Mouse (Mus musculus): ENCODE data around the gene 1700017B05Rik.
"Not testable (repeated sequence)": the region's sequence is repeated elsewhere in the genome, so short reads cannot be mapped to it uniquely, and the experiment has no call there.

Gene 1700017B05Rik

DNA sequence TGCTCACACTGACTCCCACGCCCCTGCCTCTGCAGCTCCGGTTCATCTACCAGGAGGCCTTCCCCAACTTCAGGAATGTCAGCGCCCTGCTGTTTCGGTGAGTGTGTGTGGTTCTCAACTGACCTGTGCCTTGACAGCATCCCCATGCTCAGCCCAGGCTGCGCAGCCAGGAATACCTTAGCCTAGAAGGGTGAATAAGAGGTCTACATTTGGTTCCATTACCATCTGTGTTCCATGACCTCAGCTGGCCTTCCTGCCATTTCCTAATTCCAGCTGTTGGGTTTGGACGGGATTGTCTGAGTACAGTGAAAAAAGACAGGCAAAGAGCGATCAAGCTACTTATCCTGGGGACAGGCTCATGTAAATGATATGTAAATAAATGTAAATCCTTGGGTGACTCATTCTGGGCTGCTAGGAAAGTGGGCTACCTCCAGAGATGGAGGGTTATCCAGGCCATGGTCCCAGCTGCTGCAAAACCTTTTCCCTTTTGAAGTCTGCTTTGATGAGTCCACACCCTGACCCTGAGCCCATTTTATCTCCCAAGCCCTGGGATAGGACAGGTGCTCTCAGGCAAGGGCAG lies 18.2 kb downstream of the 1700017B05Rik start:
- DNase-seq: no peak

DNA sequence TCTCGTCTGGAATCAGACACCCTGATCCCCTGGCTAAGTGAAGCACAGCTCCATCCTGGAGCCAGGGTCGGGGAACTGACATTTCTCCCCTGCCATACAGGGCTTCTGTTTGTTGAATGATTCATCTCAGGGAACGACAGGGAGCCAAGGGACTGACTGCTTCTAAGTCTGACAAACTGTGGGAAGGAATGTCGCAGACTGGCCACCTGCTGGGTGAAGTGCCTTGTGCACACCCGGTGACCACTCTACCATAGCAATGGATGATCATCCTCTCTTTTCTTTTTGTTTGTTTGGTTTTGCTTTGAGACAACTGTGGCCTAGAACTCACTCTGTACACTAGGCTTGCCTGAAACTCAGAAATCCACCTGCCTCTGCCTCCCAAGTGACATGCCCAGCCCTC lies 19.5 kb downstream of the 1700017B05Rik start:
- no peak for DNase-seq

DNA sequence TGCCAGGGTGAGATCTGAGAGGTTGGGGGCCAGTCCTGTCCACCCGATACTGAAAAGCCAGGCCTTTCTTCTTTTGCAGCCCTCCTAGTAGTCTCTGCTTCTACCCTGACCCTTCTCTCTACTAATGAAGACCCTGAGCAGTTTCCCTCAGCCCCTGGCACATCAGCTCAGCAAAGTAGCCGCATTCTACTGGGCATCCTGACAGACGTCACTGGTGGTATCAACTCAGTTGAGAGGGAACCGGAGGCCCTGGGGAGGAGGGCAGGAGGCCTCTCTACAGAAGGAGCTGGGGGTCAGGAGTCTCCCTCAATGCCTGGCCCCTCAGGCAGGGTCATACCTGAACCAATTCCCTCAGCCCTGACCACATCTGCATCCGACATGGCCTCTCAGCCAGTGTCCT lies 21.3 kb downstream of the 1700017B05Rik start:
- no peak for DNase-seq

DNA sequence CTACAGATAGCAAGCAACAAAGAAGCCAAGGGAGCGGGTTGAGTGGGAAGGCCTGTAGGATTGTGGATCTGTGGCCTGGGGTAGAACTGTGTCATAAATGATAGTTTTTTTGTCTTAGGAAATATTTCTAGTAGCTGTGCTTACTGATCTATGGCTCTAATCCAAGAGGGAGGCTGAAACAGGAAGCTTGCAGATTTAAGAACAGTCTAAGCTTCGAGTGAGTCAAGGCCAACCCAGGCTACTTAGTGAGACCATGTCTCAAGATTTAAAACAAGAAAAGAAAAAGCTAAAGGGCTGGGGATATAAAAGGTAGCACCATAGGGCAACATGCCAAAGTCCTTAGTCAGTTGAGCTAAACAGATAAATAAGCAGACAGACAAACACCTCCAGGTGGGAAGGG lies 24.2 kb downstream of the 1700017B05Rik start:
- DNase-seq: no peak

DNA sequence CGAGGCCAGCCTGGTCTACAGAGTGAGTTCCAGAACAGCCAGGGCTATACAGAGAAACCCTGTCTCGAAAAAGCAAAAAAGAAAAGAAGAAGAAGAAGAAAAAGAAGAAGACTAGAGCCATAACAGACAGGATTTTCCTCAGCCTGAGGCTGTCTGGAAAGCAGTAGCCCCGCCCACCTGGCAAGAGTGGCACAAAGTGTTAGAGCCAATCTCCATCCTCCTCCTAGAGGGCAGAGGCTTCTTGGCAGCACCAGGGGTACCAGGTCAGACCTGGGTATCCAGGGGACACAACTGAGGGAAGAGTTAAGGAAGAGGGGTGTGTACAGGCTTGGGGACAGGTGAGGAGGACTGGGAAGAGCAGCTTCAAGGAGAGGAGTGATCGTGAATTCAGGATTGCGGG lies 24.7 kb downstream of the 1700017B05Rik start:
- no peak for DNase-seq

DNA sequence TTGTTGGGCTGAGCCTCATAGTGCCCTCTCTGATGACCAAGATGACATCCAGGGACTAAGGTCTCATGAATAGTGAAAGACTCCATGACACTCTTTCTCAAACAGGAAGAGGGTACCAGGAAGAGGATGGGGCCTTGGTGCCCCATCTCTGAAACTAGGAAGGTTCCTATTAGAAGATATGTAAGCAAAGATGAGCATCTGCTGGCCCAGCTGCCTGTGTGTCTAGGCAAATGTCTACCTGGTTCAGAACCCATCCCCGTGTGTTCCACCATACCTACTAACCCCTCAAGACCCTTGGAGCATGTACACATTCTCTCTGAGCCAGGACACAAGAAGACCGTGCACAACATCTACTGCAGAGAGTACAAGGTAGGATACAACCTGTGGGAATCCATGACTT lies 26.2 kb downstream of the 1700017B05Rik start, which contains the start of gene Trcg1:
Trcg1 (plus strand) TSS at position 301 of the 400 bp plus-strand sequence.
- DNase-seq: no peak

DNA sequence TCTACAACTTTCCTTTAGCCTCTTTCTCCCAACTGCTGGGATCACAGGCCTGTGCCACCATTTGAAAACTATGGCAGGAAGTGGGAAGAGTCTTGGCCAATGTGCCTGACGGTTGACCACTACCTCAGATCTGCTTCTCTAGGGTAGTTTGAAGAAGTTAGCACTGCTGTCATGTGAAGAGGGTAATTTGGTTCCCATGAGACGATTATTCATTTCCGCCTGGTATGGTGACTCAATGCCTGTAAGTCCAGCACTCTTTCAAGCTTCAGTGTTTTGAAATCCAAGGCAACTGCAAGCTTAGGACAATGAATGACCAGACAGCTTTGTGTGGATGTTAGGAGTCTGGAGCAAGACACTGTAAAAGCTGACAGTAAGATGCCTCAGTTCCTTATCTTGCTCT lies 28.6 kb downstream of the 1700017B05Rik start:
- DNase-seq: no peak

DNA sequence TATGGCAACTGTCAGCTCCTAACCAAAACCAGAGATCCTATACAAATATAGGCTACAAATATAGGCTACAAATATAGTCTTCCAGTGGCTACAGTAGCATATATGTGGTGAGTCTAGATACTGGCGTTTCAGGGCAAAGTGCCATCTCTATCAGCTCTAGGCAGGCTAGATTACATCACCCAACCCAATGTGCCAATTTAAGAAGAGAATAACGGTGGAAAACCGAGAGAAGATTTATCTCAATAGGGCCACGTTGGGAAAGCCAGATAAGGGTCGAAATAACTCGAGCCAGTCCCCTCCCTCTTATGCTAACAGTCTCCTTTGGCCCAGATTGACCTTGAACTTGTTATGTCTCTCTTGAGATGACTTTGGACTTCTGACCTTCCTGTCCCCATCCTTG lies 29.3 kb downstream of the 1700017B05Rik start:
- no peak for DNase-seq

DNA sequence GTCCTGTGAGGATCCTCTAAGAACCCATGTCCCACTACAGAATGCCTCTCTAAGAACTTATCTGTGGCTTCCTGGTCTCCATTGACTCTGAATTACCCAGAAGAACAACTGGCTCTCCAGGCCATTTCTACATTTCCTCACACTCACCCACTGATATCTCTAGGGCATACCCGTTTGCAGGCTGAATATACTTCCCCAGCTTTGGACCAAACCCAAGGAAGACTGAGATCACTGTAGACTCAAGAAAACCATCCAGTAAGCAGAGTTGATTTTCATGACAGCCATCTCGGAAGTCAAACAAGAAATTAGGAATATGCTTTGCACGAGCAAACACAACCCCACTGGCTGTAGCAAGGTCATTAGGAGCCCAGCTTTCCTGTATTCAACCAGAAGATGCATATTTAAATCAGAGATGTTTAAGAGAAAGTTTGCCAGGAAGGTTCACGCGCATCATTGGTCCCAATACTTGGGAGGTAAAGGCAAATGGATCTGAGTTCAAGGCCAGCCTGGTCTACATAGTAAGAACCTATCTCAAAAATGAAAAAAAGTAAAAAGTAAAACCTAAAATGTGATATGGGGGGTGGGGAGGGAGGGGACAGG lies 30.0 kb downstream of the 1700017B05Rik start:
- DNase-seq: no peak

DNA sequence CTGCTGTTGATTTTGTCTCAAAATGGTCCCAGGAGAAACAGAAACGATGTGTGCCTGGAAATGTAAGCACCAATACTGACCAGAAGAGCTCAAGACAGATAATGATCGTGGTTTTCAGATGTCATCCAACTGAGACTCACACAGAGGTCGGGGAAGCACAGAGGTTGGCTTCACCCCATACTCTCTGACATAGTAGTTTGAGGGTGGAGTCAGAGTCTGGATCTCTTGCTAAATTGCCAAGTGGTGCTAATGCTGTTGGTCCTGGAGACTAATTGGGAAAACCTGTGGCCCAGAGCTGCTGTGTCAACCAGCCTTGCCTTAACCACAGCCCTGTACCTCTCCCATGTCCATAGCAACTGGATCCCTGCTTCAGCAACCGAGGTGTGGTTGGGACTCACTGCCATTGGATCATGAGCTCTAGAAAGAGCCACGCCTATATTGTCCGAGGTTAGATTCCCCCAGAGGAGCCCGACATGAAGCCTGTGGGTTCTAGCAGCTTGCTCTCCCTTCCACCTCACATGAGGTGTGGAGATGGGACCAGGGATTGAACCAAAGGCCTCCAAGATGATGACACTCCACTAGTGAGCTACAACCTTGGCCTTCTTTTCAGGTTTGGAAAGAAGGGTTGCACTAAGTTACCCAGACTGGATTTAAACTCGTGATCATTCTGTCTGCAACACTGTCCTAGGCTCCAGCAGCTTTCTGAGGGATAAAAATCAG lies 30.7 kb downstream of the 1700017B05Rik start:
- no peak for DNase-seq

DNA sequence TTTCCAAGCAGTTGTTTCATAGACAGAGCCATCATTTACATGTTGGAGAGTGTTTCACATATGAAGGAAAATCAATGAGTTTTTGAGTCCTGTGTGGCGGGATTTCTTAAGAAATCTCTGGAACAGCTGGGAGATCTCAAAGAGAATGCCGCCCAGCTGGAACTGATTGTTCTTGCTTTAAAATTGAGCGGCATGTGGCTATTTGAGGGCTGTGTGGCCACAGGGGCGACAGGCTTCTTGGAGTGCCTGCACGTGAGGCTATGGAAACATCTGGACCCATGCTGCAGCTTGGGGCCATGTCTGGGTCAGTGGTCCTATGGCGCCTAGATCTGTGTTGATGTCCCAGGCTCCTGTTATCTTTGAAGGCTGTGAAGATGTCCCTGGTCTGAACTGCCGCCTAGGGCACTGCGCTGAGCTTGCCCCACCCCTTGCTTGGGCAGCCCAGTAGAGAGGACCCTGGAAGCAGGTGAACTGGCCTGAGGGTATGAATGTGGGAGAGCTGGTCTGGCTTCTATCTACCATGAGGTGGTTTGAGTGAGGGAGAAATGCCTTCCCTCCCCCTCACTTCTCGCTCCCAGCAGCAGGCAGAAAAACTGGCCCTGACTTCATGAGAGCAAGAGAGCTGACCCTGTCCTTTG lies 32.1 kb downstream of the 1700017B05Rik start:
- no peak for DNase-seq

DNA sequence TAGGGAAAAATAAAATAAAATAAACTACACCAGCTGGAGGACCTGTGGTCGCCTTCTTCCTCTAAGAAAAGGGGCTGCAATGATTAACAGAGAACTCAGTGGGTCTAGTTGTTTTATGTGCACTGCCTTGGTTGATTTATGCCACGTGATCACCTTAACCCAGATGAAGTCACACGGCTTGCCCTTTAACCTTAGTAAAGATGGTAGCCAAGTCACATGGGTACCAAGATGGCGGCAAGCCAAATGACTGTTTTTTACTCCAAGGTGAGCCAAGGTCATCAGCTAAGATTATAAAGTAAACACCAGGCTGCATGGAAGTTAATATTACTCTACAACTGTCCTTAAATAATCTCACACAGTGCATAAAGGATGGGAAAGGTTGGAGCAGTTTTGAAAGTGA lies 32.7 kb downstream of the 1700017B05Rik start:
- DNase-seq: no peak

DNA sequence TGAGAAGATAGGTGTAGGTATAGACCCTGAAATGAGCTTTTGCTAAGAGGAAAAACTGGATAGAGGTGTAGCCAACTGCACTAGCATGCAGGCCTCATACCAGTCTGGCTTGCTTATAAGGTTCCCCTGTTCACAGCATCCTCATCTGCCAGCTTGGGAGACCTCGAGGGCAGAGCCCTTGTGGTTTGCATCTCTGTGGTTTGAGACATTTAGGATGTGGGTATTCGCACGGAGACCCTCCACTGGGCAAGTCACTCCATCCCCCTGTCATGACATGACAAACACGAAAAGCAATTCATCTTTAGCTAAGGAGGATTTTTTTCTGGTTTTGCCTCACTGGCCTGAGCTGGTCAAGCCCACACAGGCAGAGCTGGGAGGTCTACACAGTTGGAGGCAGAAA lies 34.2 kb downstream of the 1700017B05Rik start:
- no peak for DNase-seq

DNA sequence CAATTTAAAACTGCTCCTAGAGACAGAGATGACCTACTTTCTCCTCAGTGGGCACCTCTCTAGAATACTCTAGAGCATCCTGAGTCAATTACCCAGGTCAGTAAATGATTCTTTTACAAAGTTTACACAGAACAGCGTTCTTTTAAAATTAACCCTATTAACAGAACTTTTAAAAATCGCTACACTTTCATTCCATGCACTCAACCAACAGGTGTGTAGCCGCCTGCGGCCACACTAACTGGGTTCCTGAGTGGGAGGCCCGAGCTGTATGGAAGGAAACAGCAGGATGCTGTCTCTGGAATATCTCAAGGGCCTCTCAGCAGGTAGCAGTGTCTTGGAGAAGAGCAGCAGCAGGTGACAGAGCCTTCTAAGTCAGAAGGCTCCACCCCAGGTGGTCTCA lies 35.2 kb downstream of the 1700017B05Rik start:
- no peak for DNase-seq

DNA sequence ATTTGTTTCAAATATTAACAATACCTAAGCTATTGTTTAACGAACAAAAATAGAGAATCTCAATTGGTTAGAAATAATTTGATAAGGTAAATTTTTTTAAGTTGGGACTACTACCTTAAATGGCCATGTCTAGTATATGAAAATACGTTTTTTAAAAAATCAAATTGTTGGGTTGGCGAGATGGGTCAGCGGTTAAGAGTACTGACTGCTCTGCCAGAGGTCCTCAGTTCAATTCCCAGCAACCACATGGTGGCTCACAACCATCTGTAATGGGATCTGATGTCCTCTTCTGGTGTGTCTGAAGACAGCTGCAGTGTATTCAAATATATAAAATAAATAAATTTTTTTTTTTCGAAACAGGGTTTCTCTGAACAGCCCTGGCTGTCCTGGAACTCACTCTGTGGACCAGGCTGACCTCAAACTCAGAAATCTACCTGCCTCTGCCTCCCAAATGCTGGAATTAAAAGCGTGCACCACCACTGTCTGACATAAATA lies 35.7 kb downstream of the 1700017B05Rik start:
- DNase-seq: not testable (repeated sequence)

DNA sequence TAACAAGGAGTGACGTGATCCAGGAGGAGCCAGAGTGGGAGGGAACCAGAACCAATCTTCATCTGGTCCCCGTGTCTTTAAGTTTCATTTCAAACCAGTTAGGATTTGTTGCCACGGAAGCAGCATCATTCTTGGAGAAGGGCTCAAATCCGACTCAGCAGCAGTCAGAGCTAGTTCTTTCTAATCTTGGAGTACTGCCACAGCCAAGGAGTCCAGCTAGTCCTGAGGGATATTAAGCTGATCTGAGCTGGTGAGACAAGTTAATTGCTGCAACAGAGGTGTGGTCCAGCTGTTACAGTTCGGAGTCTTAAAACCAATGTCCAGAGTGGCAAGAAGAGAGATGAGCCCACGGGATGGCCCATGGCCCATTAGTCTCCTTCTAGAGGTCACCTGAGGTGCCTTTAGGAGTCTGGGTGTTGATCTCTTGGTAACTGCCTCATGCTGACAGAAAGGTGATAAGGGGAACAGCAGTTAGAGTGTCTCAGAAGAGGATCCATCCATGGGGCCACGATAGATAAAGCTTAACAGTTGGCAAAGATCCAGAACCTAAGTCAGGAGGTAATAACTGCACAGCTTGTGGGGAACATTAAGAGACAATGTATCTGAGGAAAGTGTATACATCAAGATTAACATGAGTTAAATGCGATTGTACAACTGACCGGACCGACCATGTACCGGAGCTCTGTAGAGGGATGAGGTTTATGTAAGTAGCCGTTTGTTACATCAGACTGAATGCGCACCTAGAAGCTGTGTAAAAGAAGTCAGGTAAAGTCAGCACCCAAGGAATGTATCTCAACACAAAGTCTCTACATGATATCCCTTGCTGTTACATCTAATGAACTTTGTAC lies 36.4 kb downstream of the 1700017B05Rik start:
- DNase-seq: no peak

DNA sequence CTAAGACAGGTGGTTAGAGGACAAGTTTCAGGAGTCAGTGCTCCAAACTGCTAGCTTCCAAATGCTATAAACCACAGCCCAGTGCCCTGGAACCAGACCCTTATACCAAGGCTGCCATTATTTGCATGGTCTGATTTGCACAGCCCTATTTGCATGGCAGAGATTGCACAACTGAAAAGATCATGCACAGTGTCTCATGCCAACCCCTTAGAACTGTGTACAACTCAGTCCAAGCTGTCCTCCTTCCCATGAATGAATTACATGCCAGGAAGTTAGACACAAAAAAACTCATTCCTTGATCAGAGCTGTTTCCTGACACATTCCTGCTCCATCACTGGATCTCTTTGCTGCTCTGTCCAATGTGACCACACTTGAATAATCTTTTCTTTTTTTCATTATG lies 39.1 kb downstream of the 1700017B05Rik start:
- no peak for DNase-seq

DNA sequence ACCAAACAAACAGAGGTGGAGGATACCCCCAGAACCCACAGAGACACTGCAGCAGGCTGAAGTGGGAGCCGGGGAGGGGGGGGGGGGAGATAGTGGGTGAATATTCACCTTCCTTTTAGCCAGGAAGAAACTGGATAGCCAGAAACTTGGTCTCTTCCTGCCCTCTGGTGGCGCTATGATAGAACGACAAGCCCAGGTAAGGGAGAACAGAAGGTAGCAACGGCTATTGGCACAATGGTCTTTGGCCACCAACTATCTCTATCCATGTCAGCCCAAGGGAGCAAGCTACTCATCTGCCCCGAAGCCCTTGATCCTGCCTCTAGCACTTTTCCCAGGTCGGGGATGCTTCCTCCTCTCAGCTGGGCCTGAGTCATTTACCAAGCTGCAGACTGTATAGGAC lies 42.1 kb downstream of the 1700017B05Rik start:
- DNase-seq: peak; percentile 54 to 63

DNA sequence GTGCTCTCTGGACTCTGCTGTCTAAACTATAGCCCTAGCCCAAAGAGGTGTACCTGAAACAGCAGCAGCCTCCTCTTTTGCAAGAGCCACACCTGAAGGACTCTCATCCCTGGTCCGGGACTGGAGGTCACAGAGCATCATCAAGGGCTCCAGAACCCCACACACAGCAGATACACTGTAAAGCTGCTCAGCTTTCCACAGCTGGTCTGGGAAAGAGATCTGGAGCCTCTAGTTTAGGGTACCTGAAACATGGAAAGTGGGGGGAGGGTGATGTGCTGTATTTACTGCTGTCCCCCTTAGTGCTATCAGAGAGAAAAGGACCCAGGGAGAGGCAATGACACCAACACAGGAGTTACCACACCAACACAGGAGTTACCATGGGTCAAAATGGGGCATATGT lies 42.9 kb downstream of the 1700017B05Rik start:
- DNase-seq: no peak

DNA sequence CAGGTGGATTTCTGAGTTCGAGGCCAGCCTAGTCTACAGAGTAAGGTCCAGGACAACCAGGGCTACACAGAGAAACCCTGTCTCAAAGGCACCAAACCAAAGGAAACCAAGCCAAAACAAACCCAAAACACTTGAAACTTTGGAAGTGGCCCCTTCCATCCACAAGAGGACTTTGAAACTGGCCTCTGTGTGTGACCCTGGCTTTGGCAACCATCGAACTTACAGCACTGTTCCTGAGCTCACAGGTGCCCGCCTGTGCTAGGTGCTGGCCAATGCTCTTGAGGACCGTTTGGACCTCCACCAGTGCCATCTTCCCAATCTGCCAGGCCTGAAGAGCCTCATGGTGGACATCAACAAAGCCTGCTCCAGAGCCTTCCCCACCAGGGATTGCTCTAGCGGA lies 43.6 kb downstream of the 1700017B05Rik start:
- no peak for DNase-seq

DNA sequence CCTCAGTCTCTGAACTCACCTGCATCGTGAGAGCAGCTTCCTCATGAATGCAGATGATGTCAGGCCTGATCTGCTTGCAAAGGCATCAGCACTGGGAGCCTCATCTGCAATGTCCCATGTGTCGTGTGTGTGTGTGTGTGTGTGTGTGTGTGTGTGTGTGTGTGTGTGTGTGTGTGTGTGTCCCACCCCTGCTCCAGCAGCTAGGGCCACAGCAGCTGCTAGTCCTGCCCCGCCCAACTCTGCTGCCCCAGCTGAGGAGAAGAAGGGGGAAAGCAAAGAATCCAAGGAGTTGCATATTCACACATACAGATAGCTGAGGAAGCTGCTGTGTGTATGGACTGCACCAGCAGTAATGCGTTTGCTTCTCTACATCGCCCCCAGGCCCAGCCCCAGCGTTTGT lies 45.2 kb downstream of the 1700017B05Rik start:
- DNase-seq: no peak

DNA sequence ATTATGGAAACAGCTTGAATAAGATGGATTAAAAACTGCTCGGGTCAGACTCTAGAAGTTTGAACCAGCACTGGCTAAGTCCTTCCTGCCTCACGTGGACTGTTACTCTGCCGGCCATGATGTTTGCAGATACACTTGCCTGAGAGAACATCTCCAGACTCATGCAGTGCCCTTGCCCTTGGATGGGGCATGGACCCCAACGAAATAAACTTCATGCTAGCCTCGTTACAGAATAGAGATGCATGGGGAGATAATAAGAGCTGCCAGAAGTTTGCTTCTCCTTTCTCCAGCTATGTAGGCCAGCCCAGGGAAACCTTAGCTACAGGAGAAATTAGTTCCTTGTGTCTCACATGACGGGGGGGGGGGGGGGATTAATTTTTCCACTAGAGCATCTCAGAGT lies 47.9 kb downstream of the 1700017B05Rik start:
- no peak for DNase-seq
